Mouse (Mus musculus) stomach, postnatal 0 days (tissue): Measurements from ENCODE around the gene Abcg1. TPM values are rescaled to one million over a fixed set of nuclear protein-coding genes. Genes with fewer than 3 reads are reported as not detected.

Experiments used
- ATAC-seq: fragments of 200-750 bp; cut with Nextera tagmentation; 2 replicates; pipeline ENCODE4 v1.8.0; 2017; ENCODE audit not compliant: low FRiP score, low TSS enrichment
- DNase-seq: peaks from one replicate; pipeline ENCODE4 v3.0.0-alpha.2; 2016; ENCODE audit warnings: low spot score
- H3K27ac ChIP-seq: fragments of 300-500 bp; sonication (generic); replicated peaks from 2 replicates; pipeline ENCODE4 v1.5.1; 2014; ENCODE audit warnings: mild to moderate bottlenecking, control low read depth
- H3K27me3 ChIP-seq: fragments of 300-500 bp; sonication (generic); 2 replicates; pipeline ENCODE4 v1.6.1; 2014; ENCODE audit warnings: low read length; ENCODE audit not compliant: control insufficient read depth, insufficient read depth
- H3K36me3 ChIP-seq: fragments of 300-500 bp; sonication (generic); 2 replicates; pipeline ENCODE4 v1.6.1; 2014; ENCODE audit warnings: low read length, mixed read lengths; ENCODE audit not compliant: control insufficient read depth, insufficient read depth
- H3K4me1 ChIP-seq: fragments of 300-500 bp; sonication (generic); replicated peaks from 2 replicates; pipeline ENCODE4 v1.6.1; 2014; ENCODE audit warnings: antibody characterized with exemption; ENCODE audit not compliant: control insufficient read depth, insufficient read depth
- H3K4me2 ChIP-seq: fragments of 300-500 bp; sonication (generic); replicated peaks from 2 replicates; pipeline ENCODE4 v1.6.1; 2014; ENCODE audit warnings: low read depth, mild to moderate bottlenecking, control low read depth, moderate library complexity
- H3K4me3 ChIP-seq: fragments of 300-500 bp; sonication (generic); 2 replicates; pipeline ENCODE4 v1.5.1; 2014; ENCODE audit warnings: low read depth, low read length, control low read depth
- H3K9ac ChIP-seq: fragments of 300-500 bp; sonication (generic); 2 replicates; pipeline ENCODE4 v1.6.1; 2014; ENCODE audit warnings: mild to moderate bottlenecking, low read length, control low read depth, mixed read lengths
- H3K9me3 ChIP-seq: fragments of 300-500 bp; sonication (generic); 2 replicates; pipeline ENCODE4 v1.6.1; 2016; ENCODE audit warnings: low read length; ENCODE audit not compliant: control insufficient read depth
- CTCF ChIP-seq: IDR thresholded peaks from 2 replicates; pipeline ENCODE4 v1.5.1; 2016; ENCODE audit warnings: antibody characterized with exemption, low read depth, mild to moderate bottlenecking, moderate library complexity
- EP300 ChIP-seq: optimal IDR thresholded peaks from 2 replicates; pipeline ENCODE3; 2016; ENCODE audit warnings: antibody characterized with exemption
- WGBS: fragments of 180-500 bp; shearing (Covaris S2); extraction: QIAGEN DNeasy Blood & Tissue Kit; methylation state at CpG from one replicate; pipeline ENCODE4 v1.1.7; 2014; 5-methylcytosine and 5-hydroxymethylcytosine counted together
- polyA plus RNA-seq: library from polyadenylated mRNA; unstranded; fragments of >200 nt; fragmentation: Nextera tagmentation; extraction: Ambion mirVana; gene quantifications from 2 replicates; pipeline ENCODE4 v1.2.1, GENCODE M21; 2015

The Abcg1 gene
- polyA plus RNA-seq, 1 experiment from 2014 or later, result 11.1 TPM

GRCm38 (mm10) chr17:31071421-31072301 is 14.2 kb downstream of the Abcg1 start:
- Histone ChIP-seq H3K4me1 (peaks cover 8% of the 10 kb centered on the region), H3K9me3 (no peaks in the 10 kb centered on the region), H3K4me3 (no peak overlapping the region), H3K36me3 (no peaks in the 10 kb centered on the region), H3K27ac (no peak overlapping the region), H3K9ac (no peak overlapping the region), H3K4me2 (no peak overlapping the region), H3K27me3 (no peaks in the 10 kb centered on the region)
- DNase-seq (no peak), ATAC-seq (no peak)
- no peak for TF ChIP-seq CTCF
- no peak for TF ChIP-seq EP300
- 62% methylated on average over 18 of the region's 18 CpGs for WGBS

- Histone ChIP-seq H3K27ac (no peak overlapping the region; the same call in 1 of the 2 replicates), H3K4me2 (peak overlapping the region; percentile 50), H3K36me3 (no peaks in the 10 kb centered on the region), H3K4me1 (peaks cover 8% of the 10 kb centered on the region), H3K27me3 (no peaks in the 10 kb centered on the region), H3K4me3 (no peak overlapping the region), H3K9me3 (no peaks in the 10 kb centered on the region), H3K9ac (no peak overlapping the region)
- DNase-seq (no peak), ATAC-seq (no peak; the same call in 1 of the 2 replicates)
- TF ChIP-seq EP300 (no peak), CTCF (no peak)
- WGBS, result 70% methylated on average over 4 of the region's 4 CpGs
Measured at GRCm38 (mm10) chr17:31072872-31073271, 15.4 kb downstream of the Abcg1 start.

GRCm38 (mm10) chr17:31073273-31074052 is 16.0 kb downstream of the Abcg1 start:
- peak; percentile 92 for DNase-seq
- 0 out of 2 replicates have a peak overlapping the region, but pooled peaks have one; percentile 13 for H3K9ac ChIP-seq
- peak overlapping the region; percentile 27 for H3K4me3 ChIP-seq
- 2% methylated on average over 31 of the region's 31 CpGs for WGBS
- H3K27ac ChIP-seq, result peak overlapping the region; percentile 58; the same call in 1 of the 2 replicates
- H3K36me3 ChIP-seq, result no peaks in the 10 kb centered on the region
- peaks cover 8% of the 10 kb centered on the region for H3K4me1 ChIP-seq
- peak overlapping the region; percentile 50 for H3K4me2 ChIP-seq
- ATAC-seq, result peak; percentile 86
- no peaks in the 10 kb centered on the region for H3K27me3 ChIP-seq
- no peaks in the 10 kb centered on the region for H3K9me3 ChIP-seq
- no peak for TF ChIP-seq CTCF
- no peak for TF ChIP-seq EP300

- H3K4me3 ChIP-seq, result no peak overlapping the region
- H3K27ac ChIP-seq, result peak overlapping the region; percentile 58
- DNase-seq (peak; percentile 20), ATAC-seq (no peak)
- 32% methylated on average over 7 of the region's 7 CpGs for WGBS
- no peaks in the 10 kb centered on the region for H3K9me3 ChIP-seq
- H3K4me1 ChIP-seq, result peaks cover 8% of the 10 kb centered on the region
- no peak overlapping the region for H3K9ac ChIP-seq
- no peak overlapping the region for H3K4me2 ChIP-seq
- H3K36me3 ChIP-seq, result no peaks in the 10 kb centered on the region
- no peaks in the 10 kb centered on the region for H3K27me3 ChIP-seq
- no peak for TF ChIP-seq CTCF
- TF ChIP-seq EP300, result no peak
Measured at GRCm38 (mm10) chr17:31074053-31074590, 16.6 kb downstream of the Abcg1 start.

GRCm38 (mm10) chr17:31074666-31075065 is 17.2 kb downstream of the Abcg1 start:
- 75% methylated on average over 3 of the region's 3 CpGs for WGBS
- H3K9me3 ChIP-seq, result no peaks in the 10 kb centered on the region
- H3K9ac ChIP-seq, result no peak overlapping the region
- DNase-seq (no peak), ATAC-seq (no peak)
- H3K4me2 ChIP-seq, result no peak overlapping the region
- H3K27me3 ChIP-seq, result no peaks in the 10 kb centered on the region
- no peak overlapping the region for H3K4me3 ChIP-seq
- H3K4me1 ChIP-seq, result peaks cover 8% of the 10 kb centered on the region
- TF ChIP-seq CTCF (no peak), EP300 (no peak)
- no peaks in the 10 kb centered on the region for H3K36me3 ChIP-seq
- H3K27ac ChIP-seq, result no peak overlapping the region; the same call in 1 of the 2 replicates
